Mouse (Mus musculus) MEL (cell line): ENCODE measurements around the gene Ghrl. TPM values are rescaled to one million over a fixed set of nuclear protein-coding genes. Genes with fewer than 3 reads are reported as not detected.
A peak's percentile ranks its signal among the peaks of the same experiment; 100 is the strongest.
"Not testable (repeated sequence)": the region's sequence is repeated elsewhere in the genome, so short reads cannot be mapped to it uniquely, and the experiment has no call there.

Experiments used
- DNase-seq: peaks from one replicate; pipeline ENCODE4 v3.0.0; 2011; ENCODE audit warnings: low read depth, low spot score
- H3K27ac ChIP-seq: 2 replicates; pipeline ENCODE4 v1.5.1; 2012; ENCODE audit warnings: low read depth, mild to moderate bottlenecking, control low read depth, low read length, moderate library complexity; ENCODE audit not compliant: control insufficient read depth
- H3K27me3 ChIP-seq, 2 experiments: fragments of 150-350 bp in 1 of 2; sonication (generic) in 1 of 2; 2 replicates each; pipeline ENCODE4 v1.6.1; 2012; ENCODE audit warnings: low read length in 2 of 2, mild to moderate bottlenecking in 2 of 2, improper control_type of control experiment in 1 of 2, moderate library complexity in 1 of 2; ENCODE audit not compliant: insufficient read depth in 2 of 2, control insufficient read depth in 1 of 2
- H3K36me3 ChIP-seq, 2 experiments: 2 replicates each; pipeline ENCODE4 v1.6.1; 2012 to 2014; ENCODE audit warnings: low read length in 2 of 2, improper control_type of control experiment in 1 of 2, inconsistent platforms in 1 of 2, mild to moderate bottlenecking in 1 of 2; ENCODE audit not compliant: insufficient read depth in 2 of 2, control insufficient read depth in 1 of 2
- H3K4me1 ChIP-seq, 2 experiments: fragments of 150-350 bp in 1 of 2; sonication (generic) in 1 of 2; 2 replicates each; pipeline ENCODE4 v1.6.1; 2012; ENCODE audit warnings: low read length in 2 of 2, improper control_type of control experiment in 1 of 2, mild to moderate bottlenecking in 1 of 2; ENCODE audit not compliant: insufficient read depth in 2 of 2, control insufficient read depth in 1 of 2
- H3K4me3 ChIP-seq, 2 experiments: fragments of 150-350 bp in 1 of 2; sonication (generic) in 1 of 2; 2 replicates each; pipeline ENCODE4 v1.5.1; 2012; ENCODE audit warnings: low read depth in 2 of 2, low read length in 2 of 2, mild to moderate bottlenecking in 2 of 2, moderate library complexity in 2 of 2, control low read depth in 1 of 2, improper control_type of control experiment in 1 of 2; ENCODE audit not compliant: control insufficient read depth in 1 of 2, insufficient read depth in 1 of 2
- H3K79me2 ChIP-seq: 2 replicates; pipeline ENCODE4 v1.6.1; 2012; ENCODE audit warnings: mild to moderate bottlenecking, low read length, moderate library complexity; ENCODE audit not compliant: control insufficient read depth, poor library complexity, insufficient read depth
- H3K9ac ChIP-seq: 2 replicates; pipeline ENCODE4 v1.6.1; 2012; ENCODE audit warnings: low read depth, mild to moderate bottlenecking, control low read depth, low read length, moderate library complexity; ENCODE audit not compliant: control insufficient read depth, poor library complexity, severe bottlenecking
- H3K9me3 ChIP-seq: fragments of 150-350 bp; sonication (generic); replicated peaks from 2 replicates; pipeline ENCODE4 v1.6.1; 2012; ENCODE audit warnings: mild to moderate bottlenecking, low read length, improper control_type of control experiment, moderate library complexity; ENCODE audit not compliant: insufficient read depth
- ELF1 ChIP-seq: IDR thresholded peaks from 2 replicates; pipeline ENCODE4 v1.6.1; 2014; ENCODE audit warnings: low read depth, mild to moderate bottlenecking, inconsistent platforms, low read length, improper control_type of control experiment, moderate library complexity
- EP300 ChIP-seq, 2 experiments: IDR thresholded peaks; 2 replicates each; pipeline ENCODE4 v1.6.1; 2011; ENCODE audit warnings: improper control_type of control experiment in 2 of 2, low read length in 2 of 2, low read depth in 1 of 2, mild to moderate bottlenecking in 1 of 2
- ETS1 ChIP-seq: IDR thresholded peaks from 2 replicates; pipeline ENCODE4 v1.6.1; 2012; ENCODE audit warnings: low read depth, mild to moderate bottlenecking, inconsistent platforms, low read length, improper control_type of control experiment, moderate library complexity
- KAT2A ChIP-seq: conservative IDR thresholded peaks from 2 replicates; pipeline ENCODE4 v1.6.1; 2012; ENCODE audit warnings: low read depth, low read length, improper control_type of control experiment, inconsistent platforms
- MAFK ChIP-seq: IDR thresholded peaks from 2 replicates; pipeline ENCODE4 v1.6.1; 2011; ENCODE audit warnings: low read depth, mild to moderate bottlenecking, low read length, improper control_type of control experiment, borderline replicate concordance
- MAZ ChIP-seq: IDR thresholded peaks from 2 replicates; pipeline ENCODE4 v1.6.1; 2012; ENCODE audit warnings: low read depth, mild to moderate bottlenecking, inconsistent platforms, low read length, improper control_type of control experiment
- MEF2A ChIP-seq: IDR thresholded peaks from 2 replicates; pipeline ENCODE4 v1.6.1; 2014; ENCODE audit warnings: low read depth, mild to moderate bottlenecking, inconsistent platforms, low read length, improper control_type of control experiment; ENCODE audit not compliant: poor library complexity, insufficient replicate concordance, severe bottlenecking; ENCODE audit errors: extremely low read depth
- MYB ChIP-seq: IDR thresholded peaks from 2 replicates; pipeline ENCODE4 v1.6.1; 2011; ENCODE audit warnings: mild to moderate bottlenecking, low read depth, low read length, improper control_type of control experiment
- POLR2A ChIP-seq, 2 experiments: IDR thresholded peaks; 2 replicates each; pipeline ENCODE4 v1.6.1; 2011 to 2012; ENCODE audit warnings: low read length in 2 of 2, mild to moderate bottlenecking in 2 of 2, control low read depth in 1 of 2, improper control_type of control experiment in 1 of 2, low read depth in 1 of 2, moderate library complexity in 1 of 2; ENCODE audit not compliant: control insufficient read depth in 1 of 2, insufficient read depth in 1 of 2, poor library complexity in 1 of 2
- POLR2AphosphoS5 ChIP-seq: IDR thresholded peaks from 2 replicates; pipeline ENCODE4 v1.6.1; 2012; ENCODE audit warnings: low read depth, borderline replicate concordance, mild to moderate bottlenecking, inconsistent platforms, low read length, moderate library complexity, mixed read lengths
- RAD21 ChIP-seq: IDR thresholded peaks from 2 replicates; pipeline ENCODE4 v1.6.1; 2011; ENCODE audit warnings: mild to moderate bottlenecking, low read depth, low read length, improper control_type of control experiment
- SMC3 ChIP-seq: IDR thresholded peaks from 2 replicates; pipeline ENCODE4 v1.6.1; 2011; ENCODE audit warnings: low read depth, low read length, improper control_type of control experiment
- USF1 ChIP-seq: IDR thresholded peaks from 2 replicates; pipeline ENCODE4 v1.6.1; 2014; ENCODE audit warnings: low read depth, mild to moderate bottlenecking, inconsistent platforms, low read length, improper control_type of control experiment, moderate library complexity
- USF2 ChIP-seq, 2 experiments: IDR thresholded peaks; 2 replicates each; pipeline ENCODE4 v1.6.1; 2011 to 2012; ENCODE audit warnings: improper control_type of control experiment in 2 of 2, low read length in 2 of 2, borderline replicate concordance in 1 of 2, inconsistent platforms in 1 of 2, low read depth in 1 of 2, mild to moderate bottlenecking in 1 of 2; ENCODE audit not compliant: insufficient read depth in 1 of 2
- ZKSCAN1 ChIP-seq: IDR thresholded peaks from 2 replicates; pipeline ENCODE4 v1.6.1; 2012; ENCODE audit warnings: low read depth, mild to moderate bottlenecking, inconsistent platforms, low read length, improper control_type of control experiment, moderate library complexity
- ZNF384 ChIP-seq: IDR thresholded peaks from 2 replicates; pipeline ENCODE4 v1.6.1; 2012; ENCODE audit warnings: low read depth, mild to moderate bottlenecking, inconsistent platforms, low read length, improper control_type of control experiment
- polyA plus RNA-seq, 2 experiments: library from polyadenylated mRNA; stranded (reverse) in 1 of 2; unstranded in 1 of 2; fragments of >175 nt in 1 of 2; fragments of >200 nt in 1 of 2; gene quantifications; 2 replicates each; pipeline versions ENCODE4 v1.2.1 to v1.2.4; 2012; ENCODE audit warnings: low replicate concordance in 2 of 2, low read depth in 1 of 2; ENCODE audit not compliant: insufficient read length in 2 of 2, insufficient read depth in 1 of 2, missing spikeins in 1 of 2
- total RNA-seq: library from RNA; depleted of rRNA; stranded (reverse); fragments of 300-350 nt; gene quantifications from 2 replicates; pipeline ENCODE4 v1.2.3, GENCODE M21; 2012

Ghrl gene
- total and polyA plus RNA-seq, 3 experiments = 0.81 to 2.8 TPM; not detected in 1

DNA sequence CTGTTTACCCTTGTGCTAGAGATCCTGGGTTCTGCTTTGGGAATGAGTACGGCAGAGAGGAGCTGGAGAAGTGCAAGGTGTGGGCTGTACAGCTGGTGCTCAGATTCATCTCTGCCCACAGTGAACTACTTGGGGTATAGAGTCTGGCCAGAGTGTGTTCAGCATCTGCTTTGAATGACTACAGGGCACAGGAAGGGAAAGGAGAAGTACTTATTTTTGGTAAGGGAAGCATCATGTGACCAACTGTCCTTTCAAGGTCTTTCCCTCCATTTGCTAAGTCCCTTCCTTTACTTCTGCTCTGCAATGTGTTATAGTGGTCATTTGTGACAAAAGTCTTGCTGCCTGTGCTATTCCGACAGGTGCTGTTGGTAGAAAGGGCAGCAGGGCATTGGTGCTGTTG, 5.4 kb downstream of the Ghrl start:
- H3K4me3 ChIP-seq = no peak overlapping the region
- H3K36me3 ChIP-seq = peaks cover 6 to 36% of the 10 kb centered on the region in 2 experiments; a peak in 3 of 4 replicates
- H3K27ac ChIP-seq = 0 out of 2 replicates have a peak overlapping the region, but pooled peaks have one; percentile 4
- H3K9me3 ChIP-seq = no peaks in the 10 kb centered on the region
- no peaks in the 10 kb centered on the region; a peak in 1 of 4 replicates for H3K4me1 ChIP-seq
- no peaks in the 10 kb centered on the region for H3K27me3 ChIP-seq
- no peaks in the 10 kb centered on the region for H3K79me2 ChIP-seq
- TF ChIP-seq ELF1 (no peak), MEF2A (0 out of 2 replicates have a peak, but pooled peaks have one; percentile 25), MYB (no peak), POLR2A (IDR thresholded peaks at IDR 0.05; ENCODE audit: control insufficient read depth in 1 of 2, insufficient read depth in 1 of 2, low read depth in 1 of 2, low read length in 2 of 2, poor library complexity in 1 of 2) (peak in 1 of 2 experiments; percentile 18; a peak in 1 of 4 replicates), EP300 (IDR thresholded peaks at IDR 0.05; ENCODE audit: low read depth in 1 of 2, low read length in 2 of 2) (no peak), USF2 (IDR thresholded peaks at IDR 0.05; ENCODE audit: borderline replicate concordance in 1 of 2, insufficient read depth in 1 of 2, low read depth in 1 of 2, low read length in 2 of 2) (peak in 1 of 2 experiments; percentile 36; a peak in 1 of 4 replicates), KAT2A (no peak), USF1 (peak; percentile 86)
- H3K9ac ChIP-seq = no peak overlapping the region
- peak; percentile 41 for DNase-seq

DNA sequence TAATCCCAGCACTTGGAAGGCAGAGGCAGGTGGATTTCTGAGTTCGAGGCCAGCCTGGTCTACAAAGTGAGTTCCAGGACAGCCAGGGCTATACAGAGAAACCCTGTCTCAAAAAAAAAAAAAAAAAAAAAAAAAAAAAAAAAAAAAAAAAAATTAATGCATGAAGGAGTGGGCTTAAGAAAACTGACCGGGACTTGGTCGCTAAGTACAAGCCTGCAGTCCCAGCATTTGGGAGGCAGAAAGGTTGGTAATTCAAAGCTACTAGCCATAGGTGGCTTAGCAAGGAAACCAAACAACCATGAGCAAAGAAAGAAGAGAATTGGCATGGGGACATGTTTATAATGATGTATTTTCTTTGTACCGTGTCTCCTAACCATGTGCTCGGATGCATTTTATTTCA, 6.3 kb downstream of the Ghrl start:
- peak; percentile 84 for TF ChIP-seq ZNF384
- TF ChIP-seq, all 39 proteins: peak for 1; not testable (repeated sequence) for 38
- not testable (repeated sequence) for H3K27ac ChIP-seq, H3K4me1 ChIP-seq, H3K9me3 ChIP-seq, H3K4me3 ChIP-seq, DNase-seq, H3K9ac ChIP-seq, H3K79me2 ChIP-seq, H3K27me3 ChIP-seq
- peaks cover 6 to 35% of the 10 kb centered on the region in 2 experiments; a peak in 3 of 4 replicates for H3K36me3 ChIP-seq

DNA sequence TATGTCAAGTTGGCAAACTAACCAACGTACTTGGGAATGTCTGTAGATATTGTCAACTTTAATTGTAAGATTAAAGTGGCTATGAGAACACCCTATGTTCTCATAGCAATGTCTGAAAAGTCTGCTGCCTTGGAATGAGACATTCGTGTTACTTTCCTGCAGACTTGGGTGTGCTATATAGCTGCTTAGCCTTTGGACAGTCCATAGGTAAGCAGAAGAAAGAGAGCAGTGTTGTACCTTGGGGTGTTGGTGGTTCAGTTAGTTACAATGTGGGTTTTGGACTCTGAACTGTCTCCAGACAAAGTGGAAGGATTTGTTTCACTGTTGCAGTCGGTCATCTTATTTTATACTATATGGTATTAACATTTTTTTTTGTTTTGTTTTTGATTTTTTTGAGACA, 7.0 kb downstream of the Ghrl start:
- no peaks in the 10 kb centered on the region for H3K27me3 ChIP-seq
- H3K36me3 ChIP-seq = peaks cover 6 to 40% of the 10 kb centered on the region in 2 experiments; a peak in 3 of 4 replicates
- no peak overlapping the region for H3K9ac ChIP-seq
- H3K9me3 ChIP-seq = no peaks in the 10 kb centered on the region
- H3K4me3 ChIP-seq = no peak overlapping the region
- no peak for DNase-seq
- TF ChIP-seq ETS1 (no peak), MEF2A (no peak), POLR2AphosphoS5 (no peak), SMC3 (no peak), MAZ (no peak), RAD21 (no peak), MAFK (no peak), EP300 (IDR thresholded peaks at IDR 0.05; ENCODE audit: low read depth in 1 of 2, low read length in 2 of 2) (no peak), USF1 (no peak), USF2 (IDR thresholded peaks at IDR 0.05; ENCODE audit: borderline replicate concordance in 1 of 2, insufficient read depth in 1 of 2, low read depth in 1 of 2, low read length in 2 of 2) (no peak), ZKSCAN1 (no peak), ELF1 (no peak)
- TF ChIP-seq, all 39 proteins: peak for 0
- H3K4me1 ChIP-seq = no peaks in the 10 kb centered on the region; a peak in 1 of 4 replicates
- H3K27ac ChIP-seq = no peak overlapping the region
- no peaks in the 10 kb centered on the region for H3K79me2 ChIP-seq
